Comparison of ENCODE assay signal across 8 mouse cellular contexts in genomic region chr13:83732283-83733121, GRCm38 (mm10).
DNase-seq lines count a peak whose midpoint lies in the region; ATAC-seq lines count a peak whose summit lies in the region.

No protein-coding gene starts in this region.

- peak overlapping the region; percentile 44 for H3K4me3 ChIP-seq in kidney, embryonic 16.5 days (ENCODE audit: low read length)
- H3K4me3 ChIP-seq in forebrain, embryonic 16.5 days (replicated peaks; ENCODE audit: low read length): peak overlapping the region; percentile 74

- peaks cover 6% of the 10 kb centered on the region; the same call in 1 of the 2 replicates for H3K4me1 ChIP-seq in kidney, embryonic 16.5 days (ENCODE audit: insufficient read depth, low read length)
- H3K4me1 ChIP-seq in forebrain, embryonic 16.5 days (replicated peaks; ENCODE audit: control insufficient read depth, insufficient read depth, low read length): no peaks in the 10 kb centered on the region

- DNase-seq in kidney, postnatal 14 days: no peak
- DNase-seq in cerebellum, adult 11-12 months: peak; percentile 73
- peak; percentile 79 for DNase-seq in left cerebral cortex, postnatal 4 days
- peak; percentile 44 for DNase-seq in right cerebral cortex, postnatal 14 days
- no peak for DNase-seq in lung, postnatal 36 days
- DNase-seq in testis, postnatal 10 days (ENCODE audit: low spot score): no peak

- peak overlapping the region; percentile 57 for H3K9ac ChIP-seq in kidney, embryonic 16.5 days (replicated peaks; ENCODE audit: low read length)
- peak overlapping the region; percentile 100 for H3K9ac ChIP-seq in forebrain, embryonic 16.5 days (replicated peaks; ENCODE audit: low read depth, low read length)

- H3K4me2 ChIP-seq in kidney, embryonic 16.5 days (replicated peaks; ENCODE audit: low read depth, low read length): peak overlapping the region; percentile 81
- H3K4me2 ChIP-seq in forebrain, embryonic 16.5 days (ENCODE audit: low read length): peak overlapping the region; percentile 80

- peak overlapping the region; percentile 62 for H3K27ac ChIP-seq in kidney, embryonic 16.5 days (ENCODE audit: low read length)
- H3K27ac ChIP-seq in forebrain, embryonic 16.5 days (ENCODE audit: low read length): peak overlapping the region; percentile 100

- no peak for ATAC-seq in kidney, embryonic 16.5 days (ENCODE audit: low FRiP score, low TSS enrichment)
- ATAC-seq in forebrain, embryonic 16.5 days: peak; percentile 33

- H3K9me3 ChIP-seq in kidney, embryonic 16.5 days (ENCODE audit: low read length): no peaks in the 10 kb centered on the region
- no peaks in the 10 kb centered on the region for H3K9me3 ChIP-seq in forebrain, embryonic 16.5 days (ENCODE audit: control insufficient read depth, low read length)

- no peaks in the 10 kb centered on the region for H3K36me3 ChIP-seq in kidney, embryonic 16.5 days (ENCODE audit: insufficient read depth, low read length)
- H3K36me3 ChIP-seq in forebrain, embryonic 16.5 days (ENCODE audit: control insufficient read depth, insufficient read depth): no peaks in the 10 kb centered on the region

- under 1% methylated on average over 31 of the region's 31 CpGs for WGBS in kidney, embryonic 16.5 days
- WGBS in forebrain, embryonic 16.5 days: under 1% methylated on average over 31 of the region's 31 CpGs

- peaks cover 62% of the 10 kb centered on the region for H3K27me3 ChIP-seq in kidney, embryonic 16.5 days (ENCODE audit: insufficient read depth, low read length)
- H3K27me3 ChIP-seq in forebrain, embryonic 16.5 days (replicated peaks; ENCODE audit: control insufficient read depth, insufficient read depth, low read length): no peaks in the 10 kb centered on the region

- intact Hi-C loops in left cerebral cortex, postnatal 4 days (cut with DNase I): no loop called here

Comparison
In these comparisons a context has a peak if more than half of its experiments do, and no peak if none do; other contexts are left out.
1. DNase-seq: peak in cerebellum, adult 11-12 months (single experiment), left cerebral cortex, postnatal 4 days (single experiment) and right cerebral cortex, postnatal 14 days (single experiment); none in kidney, postnatal 14 days (single experiment), lung, postnatal 36 days (single experiment) and testis, postnatal 10 days (single experiment).